ENCODE assay signal across 8 mouse cellular contexts in the genomic region with DNA sequence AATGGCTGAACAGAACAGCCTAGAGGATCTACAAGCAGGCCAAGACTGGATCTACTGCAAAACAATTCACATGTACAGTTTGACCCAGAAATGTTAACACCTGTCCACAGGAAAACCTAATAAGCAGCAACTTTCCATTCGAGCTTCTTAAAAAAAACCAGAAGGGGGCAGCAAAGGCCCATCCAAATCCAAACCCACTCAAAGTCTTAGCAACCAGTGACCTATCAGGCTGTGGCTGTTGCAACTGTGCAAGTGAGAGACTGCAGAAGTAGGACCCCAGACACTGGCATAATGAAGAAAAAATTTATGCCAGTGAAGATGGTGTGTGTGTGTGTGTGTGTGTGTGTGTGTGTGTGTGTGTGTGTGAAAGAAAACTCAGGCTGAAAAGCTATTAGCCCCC.
DNase-seq lines count a peak whose midpoint lies in the region; ATAC-seq and TF ChIP-seq lines count a peak whose summit lies in the region.

No protein-coding gene starts in this region.

- H3K4me1 ChIP-seq in heart, adult 2 months (ENCODE audit: control insufficient read depth, insufficient read depth, low read length) = no peaks in the 10 kb centered on the region; the same call in 1 of the 2 replicates
- peaks cover 9% of the 10 kb centered on the region for H3K4me1 ChIP-seq in heart, embryonic 12.5 days (replicated peaks)
- peaks cover 0 to 2% of the 10 kb centered on the region in 2 experiments; a peak in 3 of 4 replicates for H3K4me1 ChIP-seq in MEL (ENCODE audit: control insufficient read depth in 1 of 2, insufficient read depth in 2 of 2, low read length in 2 of 2)

- no peaks in the 10 kb centered on the region for H3K36me3 ChIP-seq in heart, adult 2 months (ENCODE audit: control insufficient read depth, insufficient read depth, low read length)
- no peaks in the 10 kb centered on the region for H3K36me3 ChIP-seq in heart, embryonic 12.5 days
- peaks cover 0 to 2% of the 10 kb centered on the region in 2 experiments; a peak in 1 of 4 replicates for H3K36me3 ChIP-seq in MEL (ENCODE audit: control insufficient read depth in 1 of 2, insufficient read depth in 2 of 2, low read length in 2 of 2)

- no peak overlapping the region for H3K4me2 ChIP-seq in heart, embryonic 12.5 days

- no peak overlapping the region for H3K9ac ChIP-seq in heart, adult 2 months (ENCODE audit: low read depth, low read length)
- no peak overlapping the region for H3K9ac ChIP-seq in heart, embryonic 12.5 days
- no peak overlapping the region for H3K9ac ChIP-seq in MEL (ENCODE audit: control insufficient read depth, low read depth, low read length, poor library complexity, severe bottlenecking)

- no peaks in the 10 kb centered on the region for H3K27me3 ChIP-seq in heart, adult 2 months (ENCODE audit: control insufficient read depth, insufficient read depth, low read length)
- H3K27me3 ChIP-seq in heart, embryonic 12.5 days (replicated peaks) = no peaks in the 10 kb centered on the region
- no peaks in the 10 kb centered on the region for H3K27me3 ChIP-seq in MEL (ENCODE audit: control insufficient read depth in 1 of 2, insufficient read depth in 2 of 2, low read length in 2 of 2)

- H3K27ac ChIP-seq in heart, adult 2 months = no peak overlapping the region
- H3K27ac ChIP-seq in heart, embryonic 12.5 days (ENCODE audit: poor library complexity, severe bottlenecking) = no peak overlapping the region
- H3K27ac ChIP-seq in MEL (ENCODE audit: control insufficient read depth, low read depth, low read length) = no peak overlapping the region

- DNase-seq in heart, adult 2 months = peak; percentile 31 to 41
- DNase-seq in MEL (ENCODE audit: low read depth, low spot score) = peak; percentile 88
- peak; percentile 51 for DNase-seq in cerebellum, adult 11-12 months
- DNase-seq in frontal cortex, postnatal 36 days (ENCODE audit: low spot score in 2 of 2) = peak; percentile 26 to 59
- peak; percentile 63 for DNase-seq in layer of hippocampus, adult 11-12 months (ENCODE audit: low spot score)
- peak; percentile 52 for DNase-seq in telencephalon, adult 2 months (ENCODE audit: low read depth, low spot score)

- peak; percentile 82 for TF ChIP-seq CTCF in heart, adult 2 months (IDR thresholded peaks at IDR 0.05)
- peak; percentile 59 to 83 (median 64) for TF ChIP-seq CTCF in MEL (IDR thresholded peaks at IDR 0.05 in 2 of 3, conservative IDR thresholded peaks at IDR 0.05 in 1 of 3; ENCODE audit: control insufficient read depth in 1 of 3, insufficient read depth in 1 of 3, low read depth in 2 of 3, low read length in 3 of 3, poor library complexity in 1 of 3, severe bottlenecking in 1 of 3)

- intact Hi-C loops in heart, adult 2 months (cut with DNase I) = loop anchor here (1.0 to 10.0 kb wide), 3 partner anchors 28 to 392 kb away; no protein-coding TSS in a partner anchor

- TF ChIP-seq POLR2A in heart, adult 2 months (IDR thresholded peaks at IDR 0.05; ENCODE audit: insufficient read depth, low read depth, low read length) = no peak
- no peak for TF ChIP-seq POLR2A in MEL (IDR thresholded peaks at IDR 0.05; ENCODE audit: control insufficient read depth in 1 of 2, insufficient read depth in 1 of 2, low read depth in 1 of 2, low read length in 2 of 2, poor library complexity in 1 of 2)

- ATAC-seq in heart, embryonic 12.5 days (ENCODE audit: insufficient number of reproducible peaks, low FRiP score) = no peak
- ATAC-seq in megakaryocyte progenitor cell, adult 5-6 weeks (replicated peaks; ENCODE audit: poor library complexity) = peak; percentile 80

- no peaks in the 10 kb centered on the region for H3K9me3 ChIP-seq in heart, embryonic 12.5 days (replicated peaks)
- H3K9me3 ChIP-seq in MEL (replicated peaks; ENCODE audit: insufficient read depth, low read length) = no peaks in the 10 kb centered on the region

- H3K79me2 ChIP-seq in heart, adult 2 months (replicated peaks; ENCODE audit: control insufficient read depth, insufficient read depth, low read length) = no peaks in the 10 kb centered on the region; the same call in 1 of the 2 replicates
- no peaks in the 10 kb centered on the region for H3K79me2 ChIP-seq in MEL (ENCODE audit: control insufficient read depth, insufficient read depth, low read length, poor library complexity)

- peak; percentile 94 for TF ChIP-seq RAD21 in MEL (IDR thresholded peaks at IDR 0.05; ENCODE audit: low read depth, low read length)

- 0% methylated on average over 1 of the region's 1 CpGs for WGBS in heart, adult 2 months
- WGBS in heart, embryonic 12.5 days = 3% methylated on average over 1 of the region's 1 CpGs

- H3K4me3 ChIP-seq in heart, adult 2 months = no peak overlapping the region
- no peak overlapping the region for H3K4me3 ChIP-seq in heart, embryonic 12.5 days
- no peak overlapping the region for H3K4me3 ChIP-seq in MEL (ENCODE audit: control insufficient read depth in 1 of 2, insufficient read depth in 1 of 2, low read depth in 2 of 2, low read length in 2 of 2)

- 0 out of 2 replicates have a peak, but pooled peaks have one; percentile 18 for TF ChIP-seq EP300 in heart, adult 2 months (IDR thresholded peaks at IDR 0.05; ENCODE audit: insufficient read depth, low read depth, low read length)
- TF ChIP-seq EP300 in MEL (IDR thresholded peaks at IDR 0.05; ENCODE audit: low read depth in 1 of 2, low read length in 2 of 2) = no peak

TF ChIP-seq in MEL, 35 proteins besides CTCF, POLR2A, EP300 and RAD21:
- TF ChIP-seq ZC3H11A (IDR thresholded peaks at IDR 0.05; ENCODE audit: low read depth, low read length) = peak; percentile 81
- TF ChIP-seq HCFC1 (IDR thresholded peaks at IDR 0.05; ENCODE audit: low read depth, low read length) = no peak
- peak; percentile 37; the same call in 1 of the 2 replicates for TF ChIP-seq SIN3A (IDR thresholded peaks at IDR 0.05; ENCODE audit: low read length)
- TF ChIP-seq SMC3 (IDR thresholded peaks at IDR 0.05; ENCODE audit: low read depth, low read length) = peak; percentile 82

Comparison
In these comparisons a context has a peak if more than half of its experiments do, and no peak if none do; other contexts are left out.
1. DNase-seq: peak in every context shown above with its lines; median percentile 88 in MEL; 63 in layer of hippocampus, adult 11-12 months; 52 in telencephalon, adult 2 months; 51 in cerebellum, adult 11-12 months; 42 in frontal cortex, postnatal 36 days; 36 in heart, adult 2 months.